ENCODE assay signal across 7 mouse cellular contexts in the genomic region with DNA sequence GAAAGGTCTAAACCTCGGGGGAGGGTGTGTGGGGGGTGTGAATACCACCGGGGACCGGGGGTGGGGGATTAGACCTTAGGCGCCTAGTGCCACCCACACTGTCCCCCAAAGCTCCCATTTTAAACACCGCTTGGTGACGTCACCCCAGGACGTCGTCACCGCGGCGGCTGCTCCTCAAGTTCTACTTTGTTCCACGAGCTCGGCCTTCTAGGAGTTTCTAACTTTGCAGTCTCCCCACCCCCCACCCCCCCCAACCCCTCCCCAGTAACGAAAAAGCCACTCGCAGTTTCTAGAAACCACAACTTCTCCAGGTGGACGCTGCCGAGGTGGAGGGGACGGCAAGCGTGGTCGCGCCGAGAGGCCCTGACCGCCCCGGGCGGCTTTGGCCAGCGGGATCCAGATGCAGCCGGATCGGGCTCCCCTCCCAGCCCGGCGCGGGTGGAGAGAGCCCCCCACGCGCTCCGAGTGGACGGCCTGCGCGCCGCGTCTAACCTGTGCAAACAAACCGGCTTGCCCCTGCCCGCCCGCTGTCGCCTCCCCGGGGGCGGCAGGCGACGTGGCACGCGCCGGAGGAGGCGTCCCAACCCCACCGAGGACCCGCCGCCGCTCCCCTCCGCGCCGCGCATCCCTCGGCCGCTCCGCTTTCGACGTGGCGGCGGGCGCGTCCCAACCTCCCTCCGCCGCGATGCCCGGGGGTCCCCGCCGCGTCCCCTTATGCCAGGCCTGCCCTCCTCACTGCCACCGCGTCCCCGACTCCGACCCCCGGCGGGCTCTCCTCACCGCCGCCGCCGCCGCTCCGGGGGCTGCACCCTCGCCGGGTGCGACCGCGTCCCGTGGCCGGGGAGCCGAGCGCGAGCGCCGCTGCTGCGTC. TPM values are rescaled to one million over a fixed set of nuclear protein-coding genes. Genes with fewer than 3 reads are reported as not detected.
A peak's percentile ranks its signal among the peaks of the same experiment; 100 is the strongest.
DNase-seq lines count a peak whose midpoint lies in the region; ATAC-seq and TF ChIP-seq lines count a peak whose summit lies in the region.

No protein-coding gene starts in this region.

- no peaks in the 10 kb centered on the region for H3K36me3 ChIP-seq in intestine, embryonic 16.5 days (ENCODE audit: control insufficient read depth, insufficient read depth, low read length)
- H3K36me3 ChIP-seq in limb, embryonic 14.5 days (ENCODE audit: control insufficient read depth, insufficient read depth, low read length): peaks cover 17% of the 10 kb centered on the region
- H3K36me3 ChIP-seq in midbrain, embryonic 14.5 days (ENCODE audit: control insufficient read depth, insufficient read depth, low read length): no peaks in the 10 kb centered on the region

- ATAC-seq in activated CD4-positive, CD25-positive, alpha-beta regulatory T cell, adult 4 months: peak; percentile 24
- peak; percentile 39 for ATAC-seq in granulocyte monocyte progenitor cell, adult 5-6 weeks (replicated peaks; ENCODE audit: poor library complexity, severe bottlenecking)
- ATAC-seq in intestine, embryonic 16.5 days: peak; percentile 65
- ATAC-seq in limb, embryonic 14.5 days (ENCODE audit: low FRiP score, low read depth): peak; percentile 51
- peak; percentile 61 for ATAC-seq in midbrain, embryonic 14.5 days (ENCODE audit: low FRiP score, low TSS enrichment)

- H3K4me2 ChIP-seq in intestine, embryonic 16.5 days (ENCODE audit: low read depth, low read length): peak overlapping the region; percentile 67
- H3K4me2 ChIP-seq in limb, embryonic 14.5 days (replicated peaks; ENCODE audit: low read depth, low read length, severe bottlenecking): peak overlapping the region; percentile 66
- H3K4me2 ChIP-seq in midbrain, embryonic 14.5 days (ENCODE audit: low read length): peak overlapping the region; percentile 69

- H3K9ac ChIP-seq in intestine, embryonic 16.5 days (ENCODE audit: low read depth, low read length): peak overlapping the region; percentile 92
- H3K9ac ChIP-seq in limb, embryonic 14.5 days (ENCODE audit: low read depth, low read length, severe bottlenecking): peak overlapping the region; percentile 99
- H3K9ac ChIP-seq in midbrain, embryonic 14.5 days (replicated peaks; ENCODE audit: low read length): peak overlapping the region; percentile 70

- under 1% methylated on average over 79 of the region's 100 CpGs for WGBS in intestine, embryonic 16.5 days
- WGBS in limb, embryonic 14.5 days: under 1% methylated on average over 27 of the region's 100 CpGs
- under 1% methylated on average over 90 of the region's 100 CpGs for WGBS in midbrain, embryonic 14.5 days

- peak overlapping the region; percentile 82 for H3K4me3 ChIP-seq in intestine, embryonic 16.5 days (ENCODE audit: low read length)
- H3K4me3 ChIP-seq in limb, embryonic 14.5 days (replicated peaks; ENCODE audit: low read length): peak overlapping the region; percentile 96
- peak overlapping the region; percentile 78 for H3K4me3 ChIP-seq in midbrain, embryonic 14.5 days (replicated peaks; ENCODE audit: low read depth, low read length)

- H3K27ac ChIP-seq in intestine, embryonic 16.5 days (ENCODE audit: low read length): peak overlapping the region; percentile 49
- peak overlapping the region; percentile 82 for H3K27ac ChIP-seq in limb, embryonic 14.5 days (replicated peaks; ENCODE audit: low read depth, low read length)
- peak overlapping the region; percentile 57; the same call in 1 of the 2 replicates for H3K27ac ChIP-seq in midbrain, embryonic 14.5 days (replicated peaks; ENCODE audit: low read depth, low read length)

- TF ChIP-seq POLR2A in limb, embryonic 14.5 days (IDR thresholded peaks at IDR 0.05; ENCODE audit: borderline replicate concordance, extremely low read depth, insufficient read depth, insufficient read length): 0 out of 2 replicates have a peak, but pooled peaks have one; percentile 29

- no peaks in the 10 kb centered on the region for H3K9me3 ChIP-seq in intestine, embryonic 16.5 days (ENCODE audit: control insufficient read depth, low read length)
- no peaks in the 10 kb centered on the region for H3K9me3 ChIP-seq in limb, embryonic 14.5 days (ENCODE audit: control insufficient read depth, low read length)
- no peaks in the 10 kb centered on the region for H3K9me3 ChIP-seq in midbrain, embryonic 14.5 days (ENCODE audit: control insufficient read depth, low read length)

- no peaks in the 10 kb centered on the region for H3K27me3 ChIP-seq in intestine, embryonic 16.5 days (replicated peaks; ENCODE audit: control insufficient read depth, insufficient read depth, low read length)
- no peaks in the 10 kb centered on the region for H3K27me3 ChIP-seq in limb, embryonic 14.5 days (ENCODE audit: control insufficient read depth, insufficient read depth, low read length)
- no peaks in the 10 kb centered on the region for H3K27me3 ChIP-seq in midbrain, embryonic 14.5 days (ENCODE audit: control insufficient read depth, insufficient read depth, low read length)

- DNase-seq in embryo, embryonic 10 days (ENCODE audit: low spot score): peak; percentile 84
- peak; percentile 60 for DNase-seq in limb, embryonic 14.5 days (ENCODE audit: low spot score)
- DNase-seq in midbrain, embryonic 14.5 days: peak; percentile 76
- peak; percentile 37 to 51 for DNase-seq in spleen, adult 18-20 months

- H3K4me1 ChIP-seq in intestine, embryonic 16.5 days (ENCODE audit: control insufficient read depth, insufficient read depth, low read length): peaks cover 4% of the 10 kb centered on the region; the same call in 1 of the 2 replicates
- H3K4me1 ChIP-seq in limb, embryonic 14.5 days (ENCODE audit: control insufficient read depth, insufficient read depth, low read length): 0 out of 2 replicates have a peak, but pooled peaks cover 10% of the 10 kb centered on the region
- H3K4me1 ChIP-seq in midbrain, embryonic 14.5 days (ENCODE audit: control insufficient read depth, insufficient read depth, low read length): peaks cover 10% of the 10 kb centered on the region; the same call in 1 of the 2 replicates

RNA-seq across cellular contexts. Expression of a gene that starts 0.9 kb away (rescaled TPM):
- polyA plus RNA-seq in activated CD4-positive, CD25-positive, alpha-beta regulatory T cell, adult 4 months (2017; shearing (Covaris generic)): 1 to 10 TPM; 5.4 to 6.5 TPM
- 27.1 and 28.8 TPM in 2 replicates for total RNA-seq in granulocyte monocyte progenitor cell, adult 5-6 weeks (2014; fragmentation: Nextera tagmentation)
- 7.9 and 18.9 TPM in 2 replicates for total RNA-seq in granulocyte monocyte progenitor cell, adult 5-6 weeks (2017)
- 9.4 and 15.3 TPM in 2 replicates for polyA plus RNA-seq in intestine, embryonic 16.5 days (2015; fragmentation: Nextera tagmentation; extraction: Ambion mirVana)
- 15.3 and 15.5 TPM in 2 replicates for polyA plus RNA-seq in limb, embryonic 14.5 days (2012; rRNA removed)
- polyA plus RNA-seq in limb, embryonic 14.5 days (2014; fragmentation: Nextera tagmentation; extraction: Ambion mirVana): 46.8 and 50.5 TPM in 2 replicates
- polyA plus RNA-seq in midbrain, embryonic 14.5 days (2014; fragmentation: Nextera tagmentation; extraction: Ambion mirVana): 17.1 and 22.9 TPM in 2 replicates

Comparison
In these comparisons a context has a peak if more than half of its experiments do, and no peak if none do; other contexts are left out.
1. Peak in every context shown above with its lines: DNase-seq, ATAC-seq, H3K4me3 ChIP-seq and H3K27ac ChIP-seq.